Mouse (Mus musculus) skeletal muscle tissue, adult 2 months (tissue): ENCODE measurements around the gene Nbea.

Experiments used
- DNase-seq: peaks from one replicate; pipeline ENCODE4 v3.0.0-alpha.2; 2012; ENCODE audit warnings: low read depth, low spot score

Nbea gene

GRCm38 (mm10) chr3:55753872-55754271 lies 429.6 kb downstream of the Nbea start:
- no peak for DNase-seq

GRCm38 (mm10) chr3:55752558-55752957 lies 430.9 kb downstream of the Nbea start:
- DNase-seq = no peak

GRCm38 (mm10) chr3:55751363-55751762 lies 432.1 kb downstream of the Nbea start:
- DNase-seq = no peak

GRCm38 (mm10) chr3:55750445-55751065 lies 432.9 kb downstream of the Nbea start:
- DNase-seq = no peak

- no peak for DNase-seq
These were observed 439.6 kb downstream of the Nbea start for GRCm38 (mm10) chr3:55743885-55744284.

- DNase-seq = no peak
These were observed 440.8 kb downstream of the Nbea start for GRCm38 (mm10) chr3:55742654-55743053.

- no peak for DNase-seq
These were observed 441.3 kb downstream of the Nbea start for GRCm38 (mm10) chr3:55742218-55742617.

- no peak for DNase-seq
These were observed 442.1 kb downstream of the Nbea start for GRCm38 (mm10) chr3:55741428-55741827.

GRCm38 (mm10) chr3:55733665-55734064 lies 449.8 kb downstream of the Nbea start:
- no peak for DNase-seq

GRCm38 (mm10) chr3:55730549-55730948 lies 453.0 kb downstream of the Nbea start:
- DNase-seq = no peak

GRCm38 (mm10) chr3:55730142-55730541 lies 453.4 kb downstream of the Nbea start:
- no peak for DNase-seq

- DNase-seq = no peak
These were observed 469.2 kb downstream of the Nbea start for GRCm38 (mm10) chr3:55714260-55714659.

- DNase-seq = no peak
These were observed 469.6 kb downstream of the Nbea start for GRCm38 (mm10) chr3:55713856-55714255.

GRCm38 (mm10) chr3:55710300-55710699 lies 473.2 kb downstream of the Nbea start:
- no peak for DNase-seq

GRCm38 (mm10) chr3:55701632-55702031 lies 481.9 kb downstream of the Nbea start:
- DNase-seq = no peak

- DNase-seq = no peak
These were observed 486.3 kb downstream of the Nbea start for GRCm38 (mm10) chr3:55697174-55697573.

- no peak for DNase-seq
These were observed 490.4 kb downstream of the Nbea start for GRCm38 (mm10) chr3:55693073-55693472.

- no peak for DNase-seq
These were observed 495.4 kb downstream of the Nbea start for GRCm38 (mm10) chr3:55688098-55688497.

GRCm38 (mm10) chr3:55686993-55687392 lies 496.5 kb downstream of the Nbea start:
- no peak for DNase-seq

- no peak for DNase-seq
These were observed 497.9 kb downstream of the Nbea start for GRCm38 (mm10) chr3:55685627-55686026.

GRCm38 (mm10) chr3:55684892-55685291 lies 498.6 kb downstream of the Nbea start:
- DNase-seq = no peak

GRCm38 (mm10) chr3:55677691-55678090 lies 505.8 kb downstream of the Nbea start:
- no peak for DNase-seq

- DNase-seq = no peak
These were observed 509.3 kb downstream of the Nbea start for GRCm38 (mm10) chr3:55674185-55674584.

- no peak for DNase-seq
These were observed 516.5 kb downstream of the Nbea start for GRCm38 (mm10) chr3:55667048-55667447.
